Mouse (Mus musculus) liver, embryonic 16.5 days (tissue): ENCODE results near the gene Pphln1. TPM values are rescaled to one million over a fixed set of nuclear protein-coding genes. Genes with fewer than 3 reads are reported as not detected.

Experiments used
- ATAC-seq: fragments of 200-750 bp; cut with Nextera tagmentation; 2 replicates; pipeline ENCODE4 v1.8.0; 2017; ENCODE audit warnings: low read depth, mild to moderate bottlenecking, moderate number of reproducible peaks, moderate library complexity
- H3K27ac ChIP-seq: fragments of 300-500 bp; sonication (generic); 2 replicates; pipeline ENCODE4 v1.5.1; 2014; ENCODE audit warnings: mild to moderate bottlenecking, low read length
- H3K27me3 ChIP-seq: fragments of 300-500 bp; sonication (generic); 2 replicates; pipeline ENCODE4 v1.6.1; 2014; ENCODE audit warnings: low read depth, low read length, mixed read lengths; ENCODE audit not compliant: control insufficient read depth, insufficient read depth
- H3K36me3 ChIP-seq: fragments of 300-500 bp; sonication (generic); 2 replicates; pipeline ENCODE4 v1.6.1; 2014; ENCODE audit warnings: mild to moderate bottlenecking; ENCODE audit not compliant: control insufficient read depth, insufficient read depth
- H3K4me1 ChIP-seq: fragments of 300-500 bp; sonication (generic); 2 replicates; pipeline ENCODE4 v1.6.1; 2014; ENCODE audit warnings: low read depth, low read length, mixed read lengths; ENCODE audit not compliant: control insufficient read depth
- H3K4me2 ChIP-seq: fragments of 300-500 bp; sonication (generic); 2 replicates; pipeline ENCODE4 v1.6.1; 2014; ENCODE audit warnings: low read depth, low read length, mixed read lengths
- H3K4me3 ChIP-seq: fragments of 300-500 bp; sonication (generic); 2 replicates; pipeline ENCODE4 v1.5.1; 2014; ENCODE audit warnings: low read depth, mild to moderate bottlenecking, low read length
- H3K9ac ChIP-seq: fragments of 300-500 bp; sonication (generic); 2 replicates; pipeline ENCODE4 v1.6.1; 2014; ENCODE audit warnings: low read depth, low read length
- H3K9me3 ChIP-seq: fragments of 300-500 bp; sonication (generic); replicated peaks from 2 replicates; pipeline ENCODE4 v1.6.1; 2016; ENCODE audit warnings: low read length; ENCODE audit not compliant: control insufficient read depth
- WGBS: fragments of 180-500 bp; shearing (Covaris S2); extraction: QIAGEN DNeasy Blood & Tissue Kit; methylation state at CpG from one replicate; pipeline ENCODE4 v1.1.7; 2014; ENCODE audit not compliant: insufficient replicate concordance; 5-methylcytosine and 5-hydroxymethylcytosine counted together
- polyA plus RNA-seq: library from polyadenylated mRNA; unstranded; fragments of >200 nt; fragmentation: Nextera tagmentation; extraction: Ambion mirVana; gene quantifications from 2 replicates; pipeline ENCODE4 v1.2.1, GENCODE M21; 2015

The Pphln1 gene
- polyA plus RNA-seq, 1 experiment from 2014 or later: 14.2 TPM

GRCm38 (mm10) chr15:93503201-93503745, 105.1 kb downstream of the Pphln1 start:
- Histone ChIP-seq H3K27me3 (no peaks in the 10 kb centered on the region), H3K4me3 (no peak overlapping the region), H3K36me3 (peaks cover 6% of the 10 kb centered on the region), H3K4me2 (no peak overlapping the region), H3K9ac (no peak overlapping the region), H3K27ac (no peak overlapping the region), H3K4me1 (no peaks in the 10 kb centered on the region), H3K9me3 (no peaks in the 10 kb centered on the region)
- ATAC-seq: no peak
- 89% methylated on average over 35 of the region's 35 CpGs for WGBS

- no peak overlapping the region for H3K4me2 ChIP-seq
- no peak overlapping the region for H3K4me3 ChIP-seq
- ATAC-seq: no peak
- H3K27me3 ChIP-seq: no peaks in the 10 kb centered on the region
- peaks cover 9% of the 10 kb centered on the region for H3K36me3 ChIP-seq
- WGBS: 83% methylated on average over 17 of the region's 17 CpGs
- no peaks in the 10 kb centered on the region for H3K4me1 ChIP-seq
- H3K9me3 ChIP-seq: no peaks in the 10 kb centered on the region
- H3K27ac ChIP-seq: no peak overlapping the region
- no peak overlapping the region for H3K9ac ChIP-seq
Measured at GRCm38 (mm10) chr15:93504808-93505207, 106.7 kb downstream of the Pphln1 start.

GRCm38 (mm10) chr15:93510690-93511336, 112.7 kb downstream of the Pphln1 start:
- no peaks in the 10 kb centered on the region for H3K9me3 ChIP-seq
- ATAC-seq: no peak
- H3K4me2 ChIP-seq: no peak overlapping the region
- no peaks in the 10 kb centered on the region for H3K27me3 ChIP-seq
- 60% methylated on average over 12 of the region's 12 CpGs for WGBS
- no peaks in the 10 kb centered on the region; the same call in 1 of the 2 replicates for H3K4me1 ChIP-seq
- peaks cover 3% of the 10 kb centered on the region for H3K36me3 ChIP-seq
- H3K4me3 ChIP-seq: no peak overlapping the region
- H3K27ac ChIP-seq: no peak overlapping the region
- H3K9ac ChIP-seq: no peak overlapping the region

GRCm38 (mm10) chr15:93512437-93512836, 114.3 kb downstream of the Pphln1 start:
- H3K36me3 ChIP-seq: peaks cover 3% of the 10 kb centered on the region; the same call in 1 of the 2 replicates
- H3K4me3 ChIP-seq: no peak overlapping the region
- WGBS: 53% methylated on average over 9 of the region's 9 CpGs
- no peaks in the 10 kb centered on the region; the same call in 1 of the 2 replicates for H3K4me1 ChIP-seq
- H3K9me3 ChIP-seq: no peaks in the 10 kb centered on the region
- no peak overlapping the region for H3K4me2 ChIP-seq
- peaks cover 2% of the 10 kb centered on the region; the same call in 1 of the 2 replicates for H3K27me3 ChIP-seq
- no peak overlapping the region for H3K27ac ChIP-seq
- ATAC-seq: no peak
- no peak overlapping the region for H3K9ac ChIP-seq

- Histone ChIP-seq H3K9me3 (no peaks in the 10 kb centered on the region), H3K4me3 (no peak overlapping the region), H3K36me3 (peaks cover 3% of the 10 kb centered on the region; the same call in 1 of the 2 replicates), H3K27ac (no peak overlapping the region), H3K9ac (no peak overlapping the region), H3K4me2 (peak overlapping the region; percentile 10), H3K4me1 (peaks cover 4% of the 10 kb centered on the region; the same call in 1 of the 2 replicates), H3K27me3 (peaks cover 17% of the 10 kb centered on the region)
- WGBS: 3% methylated on average over 10 of the region's 10 CpGs
- no peak for ATAC-seq
Measured at GRCm38 (mm10) chr15:93513939-93514341, 115.8 kb downstream of the Pphln1 start.

- Histone ChIP-seq H3K27me3 (peaks cover 31% of the 10 kb centered on the region), H3K4me3 (no peak overlapping the region), H3K27ac (no peak overlapping the region), H3K4me2 (no peak overlapping the region), H3K9ac (no peak overlapping the region), H3K36me3 (no peaks in the 10 kb centered on the region), H3K4me1 (peaks cover 11% of the 10 kb centered on the region; the same call in 1 of the 2 replicates), H3K9me3 (no peaks in the 10 kb centered on the region)
- WGBS: 70% methylated on average over 9 of the region's 9 CpGs
- ATAC-seq: no peak
Measured at GRCm38 (mm10) chr15:93515316-93515715, 117.2 kb downstream of the Pphln1 start.

GRCm38 (mm10) chr15:93517022-93517565, 118.9 kb downstream of the Pphln1 start:
- no peak overlapping the region for H3K27ac ChIP-seq

GRCm38 (mm10) chr15:93518143-93518902, 120.2 kb downstream of the Pphln1 start:
- Histone ChIP-seq H3K9ac (peak overlapping the region; percentile 57), H3K4me1 (peaks cover 11% of the 10 kb centered on the region), H3K9me3 (no peaks in the 10 kb centered on the region), H3K27ac (no peak overlapping the region), H3K4me3 (peak overlapping the region; percentile 69), H3K27me3 (peaks cover 33% of the 10 kb centered on the region), H3K4me2 (peak overlapping the region; percentile 85), H3K36me3 (no peaks in the 10 kb centered on the region)
- WGBS: 1% methylated on average over 23 of the region's 23 CpGs
- no peak for ATAC-seq

More at GRCm38 (mm10) chr15:93517022-93517565, 118.9 kb downstream of the Pphln1 start:
- H3K4me3 ChIP-seq: no peak overlapping the region
- H3K9ac ChIP-seq: no peak overlapping the region
- no peaks in the 10 kb centered on the region for H3K36me3 ChIP-seq
- peaks cover 33% of the 10 kb centered on the region for H3K27me3 ChIP-seq
- 68% methylated on average over 11 of the region's 11 CpGs for WGBS
- H3K9me3 ChIP-seq: no peaks in the 10 kb centered on the region
- no peak for ATAC-seq
- H3K4me1 ChIP-seq: peaks cover 11% of the 10 kb centered on the region
- H3K4me2 ChIP-seq: no peak overlapping the region
